Mouse (Mus musculus) forebrain, postnatal 0 days (tissue): ENCODE measurements around the gene Hoxa2. TPM values are rescaled to one million over a fixed set of nuclear protein-coding genes. Genes with fewer than 3 reads are reported as not detected.

Source experiments
- ATAC-seq: fragments of 200-750 bp; cut with Nextera tagmentation; 2 replicates; pipeline ENCODE4 v1.8.0; 2017; ENCODE audit warnings: mild to moderate bottlenecking, moderate library complexity
- DNase-seq: peaks from one replicate; pipeline ENCODE4 v3.0.0-alpha.2; 2015
- H3K27ac ChIP-seq: fragments of 300-500 bp; sonication (generic); 2 replicates; pipeline ENCODE4 v1.5.1; 2014; ENCODE audit warnings: low read depth, mild to moderate bottlenecking, antibody characterized with exemption, low read length, moderate library complexity, mixed read lengths
- H3K27me3 ChIP-seq: fragments of 300-500 bp; sonication (generic); 2 replicates; pipeline ENCODE4 v1.6.1; 2014; ENCODE audit warnings: mild to moderate bottlenecking, low read length, mixed read lengths; ENCODE audit not compliant: insufficient read depth
- H3K36me3 ChIP-seq: fragments of 300-500 bp; sonication (generic); 2 replicates; pipeline ENCODE4 v1.6.1; 2014; ENCODE audit warnings: mild to moderate bottlenecking, moderate library complexity; ENCODE audit not compliant: insufficient read depth
- H3K4me1 ChIP-seq: fragments of 300-500 bp; sonication (generic); 2 replicates; pipeline ENCODE4 v1.6.1; 2014; ENCODE audit warnings: antibody characterized with exemption; ENCODE audit not compliant: insufficient read depth
- H3K4me2 ChIP-seq: fragments of 300-500 bp; sonication (generic); 2 replicates; pipeline ENCODE4 v1.6.1; 2014; ENCODE audit warnings: low read depth, mild to moderate bottlenecking, moderate library complexity
- H3K4me3 ChIP-seq: fragments of 300-500 bp; sonication (generic); 2 replicates; pipeline ENCODE4 v1.5.1; 2014; ENCODE audit warnings: low read depth, low read length, mixed read lengths
- H3K9ac ChIP-seq: fragments of 300-500 bp; sonication (generic); 2 replicates; pipeline ENCODE4 v1.6.1; 2014; ENCODE audit warnings: mild to moderate bottlenecking
- H3K9me3 ChIP-seq: fragments of 300-500 bp; sonication (generic); 2 replicates; pipeline ENCODE4 v1.6.1; 2016; ENCODE audit warnings: low read length
- CTCF ChIP-seq: sonication (generic); IDR thresholded peaks from 2 replicates; pipeline ENCODE4 v1.5.1; 2016; ENCODE audit warnings: antibody characterized with exemption, control low read depth, low read depth
- WGBS: fragments of 180-500 bp; shearing (Covaris S2); extraction: QIAGEN DNeasy Blood & Tissue Kit; methylation state at CpG from one replicate; pipeline ENCODE4 v1.1.7; 2014; 5-methylcytosine and 5-hydroxymethylcytosine counted together
- polyA plus RNA-seq: library from polyadenylated mRNA; unstranded; fragments of >200 nt; fragmentation: Nextera tagmentation; extraction: Ambion mirVana; gene quantifications from 2 replicates; pipeline ENCODE4 v1.2.1, GENCODE M21; 2015
- total RNA-seq: library from RNA; depleted of rRNA; stranded (reverse); fragments of >200 nt; gene quantifications from 2 replicates; pipeline ENCODE4 v1.2.3, GENCODE M21; 2014

The Hoxa2 gene
- total and polyA plus RNA-seq, 2 experiments from 2014 or later: not detected

- no peaks in the 10 kb centered on the region for H3K4me1 ChIP-seq
- WGBS: 8% methylated on average over 12 of the region's 12 CpGs
- DNase-seq: no peak
- no peak overlapping the region for H3K4me3 ChIP-seq
- H3K27me3 ChIP-seq: peaks cover 94% of the 10 kb centered on the region
- TF ChIP-seq CTCF: no peak
- no peaks in the 10 kb centered on the region for H3K36me3 ChIP-seq
- no peaks in the 10 kb centered on the region for H3K9me3 ChIP-seq
- no peak for ATAC-seq
- H3K27ac ChIP-seq: no peak overlapping the region
- no peak overlapping the region for H3K4me2 ChIP-seq
- H3K9ac ChIP-seq: no peak overlapping the region
Measured at GRCm38 (mm10) chr6:52209685-52210046, 45.0 kb upstream of the Hoxa2 start.

GRCm38 (mm10) chr6:52208868-52209684, 44.4 kb upstream of the Hoxa2 start:
- H3K4me3 ChIP-seq: no peak overlapping the region
- WGBS: 3% methylated on average over 18 of the region's 18 CpGs
- H3K27me3 ChIP-seq: peaks cover 94% of the 10 kb centered on the region
- H3K36me3 ChIP-seq: no peaks in the 10 kb centered on the region
- H3K4me2 ChIP-seq: no peak overlapping the region
- no peaks in the 10 kb centered on the region for H3K9me3 ChIP-seq
- no peak for TF ChIP-seq CTCF
- ATAC-seq (no peak), DNase-seq (no peak)
- no peak overlapping the region for H3K9ac ChIP-seq
- H3K4me1 ChIP-seq: no peaks in the 10 kb centered on the region
- no peak overlapping the region for H3K27ac ChIP-seq

GRCm38 (mm10) chr6:52208072-52208867, 43.6 kb upstream of the Hoxa2 start, which contains the start of gene Hoxa6:
Gene Hoxa6 (minus strand): TSS chr6:52208722.
- Histone ChIP-seq H3K36me3 (no peaks in the 10 kb centered on the region), H3K4me3 (no peak within 1 kb of the TSS), H3K9ac (no peak within 1 kb of the TSS), H3K27ac (no peak within 1 kb of the TSS), H3K9me3 (no peaks in the 10 kb centered on the region), H3K4me2 (no peak within 1 kb of the TSS), H3K27me3 (peaks cover 94% of the 10 kb centered on the region), H3K4me1 (no peaks in the 10 kb centered on the region)
- WGBS: 3% methylated on average over 47 of the region's 47 CpGs
- no peak for TF ChIP-seq CTCF
- DNase-seq: no peak
- no peak for ATAC-seq

DNA sequence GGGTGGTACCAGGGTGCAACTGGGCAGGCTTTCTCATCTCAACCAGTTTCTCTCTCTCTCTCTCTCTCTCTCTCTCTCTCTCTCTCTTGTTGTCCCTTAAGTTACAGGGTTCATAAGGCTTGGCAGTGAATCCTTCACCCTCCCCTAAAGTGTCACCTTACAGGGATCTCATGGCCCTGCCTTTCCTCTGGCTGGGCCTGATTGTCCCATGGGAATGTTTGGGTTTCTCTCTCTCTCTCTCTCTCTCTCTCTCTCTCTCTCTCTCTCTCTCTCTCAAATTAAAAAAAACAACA, 43.0 kb upstream of the Hoxa2 start:
- Histone ChIP-seq H3K9ac (no peak overlapping the region), H3K27me3 (peaks cover 95% of the 10 kb centered on the region), H3K4me2 (no peak overlapping the region), H3K4me1 (no peaks in the 10 kb centered on the region), H3K4me3 (no peak overlapping the region), H3K9me3 (no peaks in the 10 kb centered on the region), H3K27ac (no peak overlapping the region), H3K36me3 (no peaks in the 10 kb centered on the region)
- no peak for TF ChIP-seq CTCF
- DNase-seq (no peak), ATAC-seq (no peak)

- DNase-seq (no peak), ATAC-seq (no peak)
- TF ChIP-seq CTCF: no peak
- no peak overlapping the region for H3K9ac ChIP-seq
- no peak overlapping the region for H3K4me3 ChIP-seq
- WGBS: 4% methylated on average over 4 of the region's 4 CpGs
- H3K27ac ChIP-seq: no peak overlapping the region
- H3K9me3 ChIP-seq: no peaks in the 10 kb centered on the region
- H3K4me1 ChIP-seq: no peaks in the 10 kb centered on the region
- H3K4me2 ChIP-seq: no peak overlapping the region
- H3K27me3 ChIP-seq: peaks cover 95% of the 10 kb centered on the region
- H3K36me3 ChIP-seq: no peaks in the 10 kb centered on the region
Measured at GRCm38 (mm10) chr6:52206882-52207683, 42.5 kb upstream of the Hoxa2 start.

- no peak overlapping the region for H3K4me2 ChIP-seq
- no peak for TF ChIP-seq CTCF
- no peak overlapping the region for H3K27ac ChIP-seq
- no peaks in the 10 kb centered on the region for H3K4me1 ChIP-seq
- no peak for DNase-seq
- WGBS: 1% methylated on average over 55 of the region's 55 CpGs
- H3K4me3 ChIP-seq: no peak overlapping the region
- H3K9me3 ChIP-seq: no peaks in the 10 kb centered on the region
- H3K36me3 ChIP-seq: no peaks in the 10 kb centered on the region
- no peak for ATAC-seq
- H3K9ac ChIP-seq: no peak overlapping the region
- peaks cover 95% of the 10 kb centered on the region for H3K27me3 ChIP-seq
Measured at GRCm38 (mm10) chr6:52205638-52206621, 41.3 kb upstream of the Hoxa2 start.
